Mouse (Mus musculus) embryonic facial prominence, embryonic 14.5 days (tissue): ENCODE results near the gene Opn3. TPM values are rescaled to one million over a fixed set of nuclear protein-coding genes. Genes with fewer than 3 reads are reported as not detected.

Source experiments
- ATAC-seq: fragments of 200-750 bp; cut with Nextera tagmentation; 2 replicates; pipeline ENCODE4 v1.8.0; 2017; ENCODE audit warnings: low read depth, moderate number of reproducible peaks, moderate TSS enrichment
- DNase-seq: peaks from one replicate; pipeline ENCODE4 v3.0.0-alpha.2; 2015; ENCODE audit warnings: low spot score
- H3K27ac ChIP-seq: fragments of 300-500 bp; sonication (generic); replicated peaks from 2 replicates; pipeline ENCODE4 v1.5.1; 2014; ENCODE audit warnings: low read depth, mild to moderate bottlenecking, low read length, moderate library complexity
- H3K27me3 ChIP-seq: fragments of 300-500 bp; sonication (generic); replicated peaks from 2 replicates; pipeline ENCODE4 v1.6.1; 2014; ENCODE audit warnings: low read length; ENCODE audit not compliant: control insufficient read depth, insufficient read depth
- H3K36me3 ChIP-seq: fragments of 300-500 bp; sonication (generic); 2 replicates; pipeline ENCODE4 v1.6.1; 2014; ENCODE audit warnings: low read length, mixed read lengths; ENCODE audit not compliant: control insufficient read depth, insufficient read depth
- H3K4me1 ChIP-seq: fragments of 300-500 bp; sonication (generic); 2 replicates; pipeline ENCODE4 v1.6.1; 2014; ENCODE audit warnings: antibody characterized with exemption, low read length; ENCODE audit not compliant: control insufficient read depth, insufficient read depth
- H3K4me2 ChIP-seq: fragments of 300-500 bp; sonication (generic); 2 replicates; pipeline ENCODE4 v1.6.1; 2014; ENCODE audit warnings: low read depth, mild to moderate bottlenecking, low read length, moderate library complexity, mixed read lengths
- H3K4me3 ChIP-seq: fragments of 300-500 bp; sonication (generic); 2 replicates; pipeline ENCODE4 v1.5.1; 2014; ENCODE audit warnings: low read depth, mild to moderate bottlenecking, low read length
- H3K9ac ChIP-seq: fragments of 300-500 bp; sonication (generic); 2 replicates; pipeline ENCODE4 v1.6.1; 2014; ENCODE audit warnings: low read depth, mild to moderate bottlenecking, low read length, moderate library complexity, mixed read lengths
- H3K9me3 ChIP-seq: fragments of 300-500 bp; sonication (generic); 2 replicates; pipeline ENCODE4 v1.6.1; 2016; ENCODE audit warnings: low read length; ENCODE audit not compliant: control insufficient read depth
- WGBS: fragments of 180-500 bp; shearing (Covaris S2); extraction: QIAGEN DNeasy Blood & Tissue Kit; methylation state at CpG from one replicate; pipeline ENCODE4 v1.1.7; 2014; 5-methylcytosine and 5-hydroxymethylcytosine counted together
- polyA plus RNA-seq: library from polyadenylated mRNA; unstranded; fragments of >200 nt; fragmentation: Nextera tagmentation; extraction: Ambion mirVana; gene quantifications from 2 replicates; pipeline ENCODE4 v1.2.1, GENCODE M21; 2014

The Opn3 gene
- polyA plus RNA-seq = 5.2 TPM in 2 replicates

DNA sequence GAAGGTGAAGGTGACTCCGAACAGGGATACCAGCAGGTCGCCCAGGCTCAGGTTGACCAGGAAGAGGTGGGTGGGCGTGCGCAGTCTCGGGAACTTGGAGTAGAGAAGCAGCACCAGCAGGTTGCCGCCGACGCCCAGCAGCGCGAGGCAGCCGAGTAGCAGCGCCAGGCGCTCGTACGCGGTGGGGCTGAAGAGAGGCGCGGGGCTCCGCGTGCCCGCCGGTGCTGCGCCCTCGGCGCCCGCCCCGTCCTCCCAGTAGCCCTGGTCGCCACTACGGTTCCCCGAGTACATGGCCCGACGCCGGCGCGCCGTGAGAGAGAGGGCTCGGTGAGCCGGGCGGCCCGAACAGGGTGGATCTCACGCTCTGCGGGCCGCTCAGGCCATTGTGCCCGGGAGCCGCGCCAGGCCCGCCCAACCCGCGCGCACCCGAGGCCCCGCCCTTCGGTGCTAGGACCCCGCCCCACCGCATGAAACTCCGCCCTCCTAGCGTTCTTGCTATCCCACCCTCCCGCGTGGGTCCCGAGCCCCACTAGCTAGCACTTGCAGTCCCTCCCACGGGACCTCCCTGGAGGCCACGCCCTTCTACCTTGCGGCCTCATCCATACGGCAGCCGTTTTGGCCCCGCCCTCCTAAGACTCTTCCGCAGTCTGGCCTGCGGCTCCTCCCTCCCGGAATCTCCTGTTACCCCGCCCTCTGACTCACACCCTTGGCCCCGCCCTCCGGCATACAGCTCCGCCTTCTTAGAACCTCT is at the start of gene Opn3, which contains the start of gene Chml:
TSS of gene Opn3 (minus strand) at position 531 of the 751 bp plus-strand sequence.
TSS of gene Chml (minus strand) at position 656 of the 751 bp plus-strand sequence.
- no peaks in the 10 kb centered on the region for H3K9me3 ChIP-seq
- H3K4me2 ChIP-seq = peak within 1 kb of the TSS; percentile 92
- ATAC-seq (peak; percentile 97), DNase-seq (peak; percentile 100)
- H3K36me3 ChIP-seq = peaks cover 7% of the 10 kb centered on the region; the same call in 1 of the 2 replicates
- H3K4me3 ChIP-seq = peak within 1 kb of the TSS; percentile 62
- H3K9ac ChIP-seq = peak within 1 kb of the TSS; percentile 82
- no peaks in the 10 kb centered on the region for H3K27me3 ChIP-seq
- 0% methylated on average over 11 of the region's 73 CpGs for WGBS
- peak within 1 kb of the TSS; percentile 75 for H3K27ac ChIP-seq
- 0 out of 2 replicates have a peak, but pooled peaks cover 8% of the 10 kb centered on the region for H3K4me1 ChIP-seq

DNA sequence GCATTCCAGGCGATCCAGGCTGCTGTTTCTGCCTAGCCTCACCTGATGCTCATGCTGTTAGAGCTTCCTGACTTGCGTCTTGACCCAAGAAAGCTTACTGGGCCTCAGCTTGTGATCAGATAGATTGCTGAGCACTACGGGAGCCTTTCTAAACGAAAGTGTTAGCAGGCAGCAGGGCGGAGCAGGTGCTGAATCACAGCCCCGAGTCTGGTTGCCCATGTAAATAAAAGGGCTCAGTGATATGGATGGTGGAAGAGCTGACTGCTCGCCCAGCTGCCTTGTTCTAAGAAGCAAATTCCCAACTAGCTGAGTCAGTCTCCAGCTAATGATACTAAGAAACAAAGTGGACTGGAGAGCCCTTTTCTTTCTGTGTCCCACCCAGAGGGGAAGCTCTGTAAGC is 33.2 kb upstream of the Opn3 start:
- no peak overlapping the region for H3K4me2 ChIP-seq
- no peak overlapping the region for H3K4me3 ChIP-seq
- no peak overlapping the region for H3K9ac ChIP-seq
- no peak overlapping the region for H3K27ac ChIP-seq
- DNase-seq (no peak), ATAC-seq (no peak)
- H3K36me3 ChIP-seq = no peaks in the 10 kb centered on the region
- no peaks in the 10 kb centered on the region for H3K9me3 ChIP-seq
- no peaks in the 10 kb centered on the region for H3K4me1 ChIP-seq
- WGBS = 48% methylated on average over 7 of the region's 7 CpGs
- H3K27me3 ChIP-seq = no peaks in the 10 kb centered on the region

DNA sequence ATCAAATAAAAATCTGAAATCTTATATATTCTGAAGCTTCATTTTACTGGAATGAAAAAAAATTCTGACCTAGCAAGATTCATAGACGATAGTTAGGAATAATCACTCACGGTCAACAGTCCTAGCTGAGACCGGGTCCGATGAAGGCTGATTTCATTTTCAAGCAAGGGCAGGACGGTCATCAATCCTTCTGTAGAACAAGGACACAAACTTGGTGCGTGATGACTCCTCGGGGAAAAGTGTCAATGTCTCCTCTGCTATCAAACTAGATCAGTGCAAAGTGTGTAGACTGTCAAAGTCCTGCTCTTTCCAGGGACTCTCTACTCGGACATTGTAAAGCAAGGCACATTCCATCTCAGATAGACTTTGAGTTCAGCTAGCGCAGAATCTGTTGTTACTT is 24.3 kb upstream of the Opn3 start:
- no peak overlapping the region for H3K27ac ChIP-seq
- no peaks in the 10 kb centered on the region for H3K27me3 ChIP-seq
- ATAC-seq = no peak
- WGBS = 86% methylated on average over 9 of the region's 9 CpGs
- H3K4me2 ChIP-seq = no peak overlapping the region
- DNase-seq = no peak
- no peaks in the 10 kb centered on the region for H3K9me3 ChIP-seq
- H3K4me3 ChIP-seq = no peak overlapping the region
- no peaks in the 10 kb centered on the region for H3K36me3 ChIP-seq
- no peak overlapping the region for H3K9ac ChIP-seq
- H3K4me1 ChIP-seq = no peaks in the 10 kb centered on the region

DNA sequence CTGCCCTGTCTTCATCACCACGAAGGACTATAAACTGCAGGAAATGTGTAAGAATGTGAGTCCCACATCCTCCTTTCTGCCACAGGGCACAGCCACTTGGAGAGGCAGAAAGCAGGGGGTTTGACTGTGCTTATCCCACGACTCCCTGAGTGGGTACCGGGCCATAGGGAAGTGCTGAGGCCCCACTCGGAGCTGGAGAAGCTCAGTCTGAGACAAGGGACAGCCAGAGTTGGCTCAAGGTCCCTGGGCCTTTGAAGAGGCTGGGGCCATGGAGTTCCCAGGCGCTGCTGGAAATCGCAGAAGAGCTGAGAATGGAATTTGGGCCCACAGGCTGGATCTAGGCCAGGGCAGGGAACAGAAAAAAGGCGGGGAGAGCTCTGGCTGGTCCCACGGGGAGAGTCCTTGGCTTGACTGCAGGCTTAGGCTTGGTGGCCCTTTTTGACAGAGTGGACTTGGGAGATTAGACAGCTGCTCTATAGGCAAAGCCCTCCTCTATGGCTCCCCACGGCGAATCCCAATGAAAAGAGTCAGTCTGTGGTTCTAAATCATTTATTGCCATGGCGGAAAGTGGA is 19.8 kb upstream of the Opn3 start:
- no peak overlapping the region for H3K27ac ChIP-seq
- ATAC-seq = no peak
- H3K9me3 ChIP-seq = no peaks in the 10 kb centered on the region
- H3K27me3 ChIP-seq = no peaks in the 10 kb centered on the region
- no peaks in the 10 kb centered on the region for H3K4me1 ChIP-seq
- no peak overlapping the region for H3K4me2 ChIP-seq
- WGBS = 75% methylated on average over 11 of the region's 11 CpGs
- no peak for DNase-seq
- H3K4me3 ChIP-seq = no peak overlapping the region
- no peak overlapping the region for H3K9ac ChIP-seq
- no peaks in the 10 kb centered on the region for H3K36me3 ChIP-seq

DNA sequence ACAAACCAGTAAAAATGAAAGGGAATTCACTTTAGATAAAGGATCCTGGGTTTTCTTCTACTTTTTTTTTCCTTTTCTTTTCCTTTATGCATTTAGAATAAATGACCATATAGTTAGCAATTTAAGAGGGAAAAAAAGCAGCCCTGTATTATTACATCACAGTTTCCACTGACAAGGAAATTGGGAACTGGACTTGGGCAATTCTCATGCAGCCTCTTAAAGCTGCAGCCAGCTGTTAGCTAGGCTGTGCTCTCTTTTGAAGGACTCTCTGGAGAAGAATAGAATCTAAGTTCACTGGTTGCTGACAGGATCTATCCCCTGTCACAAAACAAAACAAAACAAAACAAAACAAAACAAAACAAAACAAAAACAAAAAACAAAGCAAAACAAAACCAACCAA is 15.4 kb upstream of the Opn3 start:
- no peak for DNase-seq
- Histone ChIP-seq H3K36me3 (no peaks in the 10 kb centered on the region), H3K27me3 (no peaks in the 10 kb centered on the region), H3K4me1 (no peaks in the 10 kb centered on the region), H3K9ac (no peak overlapping the region), H3K9me3 (no peaks in the 10 kb centered on the region), H3K4me3 (no peak overlapping the region), H3K4me2 (no peak overlapping the region), H3K27ac (no peak overlapping the region)
- no peak for ATAC-seq

DNA sequence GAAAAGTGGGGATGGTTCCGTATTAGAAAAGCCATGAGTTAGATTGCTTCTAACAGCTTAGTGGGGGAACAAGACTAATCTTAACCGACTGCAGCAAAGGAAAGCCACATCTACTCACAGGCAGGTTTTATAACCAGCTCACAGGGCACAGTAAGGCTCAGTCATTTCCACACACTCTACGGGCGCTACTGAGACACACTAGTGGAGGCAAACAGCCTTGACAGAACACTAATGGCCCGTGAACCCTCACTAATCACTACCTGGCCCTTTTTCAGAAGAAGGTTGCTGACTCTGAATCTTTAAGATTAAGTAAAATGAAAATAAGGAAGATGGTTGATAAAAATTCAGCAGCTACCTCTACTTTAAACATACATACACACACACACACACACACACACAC is 15.0 kb upstream of the Opn3 start:
- Histone ChIP-seq H3K36me3 (no peaks in the 10 kb centered on the region), H3K27me3 (no peaks in the 10 kb centered on the region), H3K27ac (no peak overlapping the region), H3K9me3 (no peaks in the 10 kb centered on the region), H3K4me2 (no peak overlapping the region), H3K4me3 (no peak overlapping the region), H3K9ac (no peak overlapping the region), H3K4me1 (no peaks in the 10 kb centered on the region)
- ATAC-seq (no peak), DNase-seq (no peak)
- 64% methylated on average over 5 of the region's 5 CpGs for WGBS

DNA sequence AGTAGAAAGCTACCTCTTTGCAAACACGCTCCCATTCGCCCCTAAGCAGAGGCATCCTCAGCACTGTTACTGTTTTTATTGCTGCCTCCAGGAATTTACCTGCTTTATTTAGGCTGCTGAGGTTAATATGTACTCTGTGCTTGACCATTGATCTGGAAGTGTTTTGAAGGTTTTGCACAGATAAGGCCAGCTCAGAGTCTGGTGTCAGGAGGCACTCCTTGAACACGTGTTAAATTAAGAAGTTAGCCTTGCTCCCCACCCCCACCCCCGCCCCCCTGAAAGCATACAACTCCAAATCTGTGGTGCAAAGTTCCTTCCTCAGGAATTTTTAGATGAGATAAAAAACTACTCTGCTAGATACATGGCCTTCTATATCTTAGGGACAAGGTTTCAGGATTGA is 8.6 kb upstream of the Opn3 start:
- 80% methylated on average over 4 of the region's 4 CpGs for WGBS
- Histone ChIP-seq H3K4me1 (no peaks in the 10 kb centered on the region), H3K4me2 (no peak overlapping the region), H3K9ac (no peak overlapping the region), H3K36me3 (no peaks in the 10 kb centered on the region), H3K4me3 (no peak overlapping the region), H3K27ac (no peak overlapping the region), H3K9me3 (no peaks in the 10 kb centered on the region), H3K27me3 (no peaks in the 10 kb centered on the region)
- DNase-seq = no peak
- ATAC-seq = no peak

DNA sequence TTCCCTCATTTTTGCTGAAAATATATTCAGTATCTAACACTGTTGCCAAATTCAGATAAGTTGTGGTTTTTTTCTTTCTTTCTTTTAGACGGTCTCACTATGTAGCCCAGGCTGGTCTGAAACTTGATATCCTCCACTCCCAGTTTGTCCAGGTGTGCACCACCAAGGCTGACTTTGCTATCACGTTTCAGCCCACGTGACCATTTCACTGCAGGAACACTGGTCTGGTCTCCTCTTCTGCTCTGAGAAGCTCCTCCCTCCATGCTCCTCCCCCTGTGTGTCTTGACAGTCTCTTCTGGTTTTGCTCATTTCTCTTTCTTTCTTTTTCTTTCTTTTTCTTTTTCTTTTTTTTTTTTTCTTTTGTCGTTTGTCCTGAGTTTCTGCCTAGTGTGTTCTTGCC is 7.2 kb upstream of the Opn3 start:
- no peak overlapping the region for H3K4me3 ChIP-seq
- no peak overlapping the region for H3K4me2 ChIP-seq
- H3K4me1 ChIP-seq = no peaks in the 10 kb centered on the region
- H3K27ac ChIP-seq = no peak overlapping the region
- H3K27me3 ChIP-seq = no peaks in the 10 kb centered on the region
- no peak overlapping the region for H3K9ac ChIP-seq
- ATAC-seq (peak; percentile 63; the same call in 1 of the 2 replicates), DNase-seq (peak; percentile 31)
- H3K36me3 ChIP-seq = no peaks in the 10 kb centered on the region
- no peaks in the 10 kb centered on the region for H3K9me3 ChIP-seq
- 25% methylated on average over 4 of the region's 4 CpGs for WGBS

DNA sequence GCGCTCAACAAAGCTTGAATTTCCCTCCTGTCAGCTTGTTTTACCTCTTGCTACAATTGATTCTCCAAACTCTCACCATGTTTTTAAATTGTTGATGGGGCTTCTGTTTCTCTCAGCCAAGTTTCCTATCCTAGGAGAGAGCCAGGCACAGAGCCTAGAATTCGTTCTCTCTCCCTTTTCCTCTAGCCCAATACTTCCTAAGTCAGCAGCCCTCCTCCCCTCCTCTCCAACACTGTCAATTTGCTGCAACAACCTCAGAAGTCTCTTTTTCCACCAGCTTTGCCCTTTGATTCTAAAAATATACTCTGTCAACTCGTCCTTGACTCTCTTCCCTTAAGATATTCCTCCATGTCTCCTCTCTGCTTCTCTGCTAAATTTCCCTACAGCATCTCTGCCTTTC is 6.8 kb upstream of the Opn3 start:
- H3K4me3 ChIP-seq = no peak overlapping the region
- H3K9me3 ChIP-seq = no peaks in the 10 kb centered on the region
- H3K4me1 ChIP-seq = no peaks in the 10 kb centered on the region
- no peak for ATAC-seq
- 57% methylated on average over 3 of the region's 3 CpGs for WGBS
- H3K27ac ChIP-seq = no peak overlapping the region; the same call in 1 of the 2 replicates
- no peak overlapping the region for H3K4me2 ChIP-seq
- no peaks in the 10 kb centered on the region for H3K36me3 ChIP-seq
- DNase-seq = no peak
- no peak overlapping the region for H3K9ac ChIP-seq
- no peaks in the 10 kb centered on the region for H3K27me3 ChIP-seq
